Mouse (Mus musculus) MEL (cell line): ENCODE measurements around the gene Ccdc141.

ENCODE experiments used
- CTCF ChIP-seq, 3 experiments: IDR thresholded peaks in 2 of 3; conservative IDR thresholded peaks in 1 of 3; 2 replicates each; pipeline ENCODE4 v1.5.1; 2011 to 2012; ENCODE audit warnings: low read length in 3 of 3, low read depth in 2 of 3, mild to moderate bottlenecking in 2 of 3, improper control_type of control experiment in 1 of 3, inconsistent platforms in 1 of 3, mixed read lengths in 1 of 3, moderate library complexity in 1 of 3; ENCODE audit not compliant: control insufficient read depth in 1 of 3, insufficient read depth in 1 of 3, poor library complexity in 1 of 3, severe bottlenecking in 1 of 3
- ELF1 ChIP-seq: IDR thresholded peaks from 2 replicates; pipeline ENCODE4 v1.6.1; 2014; ENCODE audit warnings: low read depth, mild to moderate bottlenecking, inconsistent platforms, low read length, improper control_type of control experiment, moderate library complexity
- EP300 ChIP-seq, 2 experiments: IDR thresholded peaks; 2 replicates each; pipeline ENCODE4 v1.6.1; 2011; ENCODE audit warnings: improper control_type of control experiment in 2 of 2, low read length in 2 of 2, low read depth in 1 of 2, mild to moderate bottlenecking in 1 of 2
- KAT2A ChIP-seq: conservative IDR thresholded peaks from 2 replicates; pipeline ENCODE4 v1.6.1; 2012; ENCODE audit warnings: low read depth, low read length, improper control_type of control experiment, inconsistent platforms
- MYC ChIP-seq: IDR thresholded peaks from 2 replicates; pipeline ENCODE4 v1.6.1; 2011; ENCODE audit warnings: low read depth, mild to moderate bottlenecking, low read length, improper control_type of control experiment, moderate library complexity
- NRF1 ChIP-seq: IDR thresholded peaks from 2 replicates; pipeline ENCODE4 v1.6.1; 2014; ENCODE audit warnings: low read depth, mild to moderate bottlenecking, inconsistent platforms, low read length, improper control_type of control experiment, moderate library complexity; ENCODE audit not compliant: poor library complexity, insufficient read depth, severe bottlenecking
- POLR2A ChIP-seq, 2 experiments: IDR thresholded peaks; 2 replicates each; pipeline ENCODE4 v1.6.1; 2011 to 2012; ENCODE audit warnings: low read length in 2 of 2, mild to moderate bottlenecking in 2 of 2, control low read depth in 1 of 2, improper control_type of control experiment in 1 of 2, low read depth in 1 of 2, moderate library complexity in 1 of 2; ENCODE audit not compliant: control insufficient read depth in 1 of 2, insufficient read depth in 1 of 2, poor library complexity in 1 of 2
- RCOR1 ChIP-seq: IDR thresholded peaks from 2 replicates; pipeline ENCODE4 v1.6.1; 2012; ENCODE audit warnings: low read depth, mild to moderate bottlenecking, inconsistent platforms, low read length, improper control_type of control experiment
- SIN3A ChIP-seq: IDR thresholded peaks from 2 replicates; pipeline ENCODE4 v1.6.1; 2012; ENCODE audit warnings: low read length, improper control_type of control experiment, inconsistent platforms
- TAL1 ChIP-seq: IDR thresholded peaks from 2 replicates; pipeline ENCODE4 v1.6.1; 2012; ENCODE audit warnings: mild to moderate bottlenecking, inconsistent platforms, low read length, moderate library complexity, mixed read lengths
- TBP ChIP-seq: IDR thresholded peaks from 2 replicates; pipeline ENCODE4 v1.8.0; 2011; ENCODE audit warnings: low read depth, low read length, improper control_type of control experiment
- ZNF384 ChIP-seq: IDR thresholded peaks from 2 replicates; pipeline ENCODE4 v1.6.1; 2012; ENCODE audit warnings: low read depth, mild to moderate bottlenecking, inconsistent platforms, low read length, improper control_type of control experiment

GRCm38 (mm10) chr2:76965542-76965941, 204.9 kb downstream of the Ccdc141 start:
- no peak for TF ChIP-seq CTCF (IDR thresholded peaks at IDR 0.05 in 2 of 3, conservative IDR thresholded peaks at IDR 0.05 in 1 of 3; ENCODE audit: control insufficient read depth in 1 of 3, insufficient read depth in 1 of 3, low read depth in 2 of 3, low read length in 3 of 3, poor library complexity in 1 of 3, severe bottlenecking in 1 of 3)
- no peak for TF ChIP-seq TAL1
- TF ChIP-seq RCOR1 = no peak
- TF ChIP-seq POLR2A (IDR thresholded peaks at IDR 0.05; ENCODE audit: control insufficient read depth in 1 of 2, insufficient read depth in 1 of 2, low read depth in 1 of 2, low read length in 2 of 2, poor library complexity in 1 of 2) = no peak
- TF ChIP-seq MYC = no peak
- TF ChIP-seq SIN3A = no peak
- TF ChIP-seq ELF1 = no peak
- no peak for TF ChIP-seq TBP
- TF ChIP-seq NRF1 = no peak
- TF ChIP-seq ZNF384 = no peak
- TF ChIP-seq KAT2A = no peak
- TF ChIP-seq EP300 (IDR thresholded peaks at IDR 0.05; ENCODE audit: low read depth in 1 of 2, low read length in 2 of 2) = no peak
